Mouse (Mus musculus) cortical plate, adult 2 months (tissue): Measurements from ENCODE around the gene Stk26.

Experiments
- CTCF ChIP-seq: fragments of 200-500 bp; IDR thresholded peaks from 2 replicates; pipeline ENCODE4 v1.5.1; 2011; ENCODE audit warnings: mild to moderate bottlenecking, control low read depth, low read length; ENCODE audit not compliant: insufficient read depth; ENCODE audit errors: extremely low read depth
- POLR2A ChIP-seq: fragments of 200-500 bp; IDR thresholded peaks from 2 replicates; pipeline ENCODE4 v1.6.1; 2011; ENCODE audit warnings: mild to moderate bottlenecking, low read length, control low read depth; ENCODE audit not compliant: insufficient read depth; ENCODE audit errors: extremely low read depth

DNA sequence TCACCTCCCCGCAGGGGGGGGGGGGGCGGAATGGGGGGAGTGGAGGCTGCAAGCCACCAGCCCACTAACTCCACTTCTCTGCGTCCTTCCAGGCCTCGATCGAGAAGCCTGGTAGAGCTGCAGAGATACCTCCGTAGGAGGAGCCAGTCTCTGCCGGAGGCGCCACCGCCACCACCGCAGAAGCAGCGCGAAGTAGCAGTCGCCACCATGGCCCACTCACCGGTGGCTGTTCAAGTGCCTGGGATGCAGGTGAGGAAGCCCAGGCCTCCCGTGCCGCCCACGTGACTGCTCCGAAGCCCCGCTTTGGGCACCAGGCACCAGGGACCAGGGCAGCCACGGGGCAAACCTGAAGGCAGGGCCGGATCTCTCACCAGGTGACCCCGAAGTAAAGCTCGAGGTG lies 740 bp downstream of the Stk26 start:
- no peak for TF ChIP-seq CTCF
- no peak for TF ChIP-seq POLR2A
